Mouse (Mus musculus) bone marrow macrophage, adult 2 months (primary cell): ENCODE data around the gene Cep97.

Experiments used
- CTCF ChIP-seq: IDR thresholded peaks from 2 replicates; pipeline ENCODE4 v1.5.1; 2012; ENCODE audit warnings: low read depth, mild to moderate bottlenecking, low read length, moderate library complexity
- POLR2A ChIP-seq: IDR thresholded peaks from 2 replicates; pipeline ENCODE4 v1.6.1; 2012; ENCODE audit warnings: mild to moderate bottlenecking, low read depth, low read length, borderline replicate concordance

DNA sequence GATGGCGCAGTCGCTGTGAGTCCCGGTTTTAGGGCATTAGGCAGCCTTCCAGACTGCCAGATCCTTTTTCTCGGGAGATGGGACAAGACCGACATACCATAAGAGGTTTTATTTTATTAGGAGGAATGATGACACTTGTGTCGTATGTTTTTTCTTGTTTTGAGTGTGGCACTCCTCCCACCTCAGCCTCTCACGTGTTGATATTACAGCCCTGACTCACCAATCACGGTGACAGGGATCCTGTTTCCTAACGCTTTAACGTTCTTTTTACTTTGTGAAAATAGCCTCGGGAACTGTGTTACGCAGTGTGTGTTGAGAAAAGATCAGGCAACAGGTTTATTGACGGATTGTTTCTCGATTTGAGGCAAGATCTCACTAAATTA is 40.2 kb upstream of the Cep97 start:
- TF ChIP-seq CTCF (no peak), POLR2A (no peak)
